Mouse (Mus musculus): ENCODE results near the gene Cnih2. TPM values are rescaled to one million over a fixed set of nuclear protein-coding genes. Genes with fewer than 3 reads are reported as not detected.
A peak's percentile ranks its signal among the peaks of the same experiment; 100 is the strongest.
"Not testable (repeated sequence)": the region's sequence is repeated elsewhere in the genome, so short reads cannot be mapped to it uniquely, and the experiment has no call there.

Cnih2 gene
- polyA plus RNA-seq, 1 experiment from 2014 or later = 485 TPM

DNA sequence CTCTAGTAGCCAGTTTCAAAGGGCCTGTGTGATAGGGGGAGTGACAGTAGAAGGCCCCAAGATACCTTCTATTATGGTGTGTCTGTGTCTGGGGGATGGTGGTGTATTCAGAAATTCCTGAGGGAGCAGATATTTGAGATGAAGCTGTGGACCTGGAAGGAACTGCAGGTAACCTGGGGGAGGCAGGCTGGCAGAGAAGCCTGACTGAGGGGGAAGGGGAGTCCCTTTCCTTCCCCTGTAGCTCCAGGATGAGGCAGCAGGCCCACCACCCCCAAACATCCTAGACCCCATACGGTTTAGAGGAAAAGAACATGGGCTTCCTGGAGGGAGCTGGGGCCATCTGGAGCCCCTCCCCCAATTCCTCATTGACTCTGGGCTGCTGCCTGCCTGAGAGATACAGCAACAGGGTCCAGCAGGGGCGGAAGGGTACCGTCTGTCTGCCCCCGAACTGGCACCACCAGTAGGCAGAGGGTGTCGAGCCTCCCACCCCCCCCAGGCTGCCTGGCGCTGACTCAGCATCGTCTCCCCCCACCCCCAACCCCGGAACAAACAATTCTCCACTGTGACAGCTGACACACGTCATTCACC is 2.3 kb downstream of the Cnih2 start:
- Histone ChIP-seq H3K9ac (peak overlapping the region; percentile 99), H3K4me1 (replicated peaks; ENCODE audit: control insufficient read depth, insufficient read depth, low read length) (peaks cover 49% of the 10 kb centered on the region), H3K9me3 (ENCODE audit: control insufficient read depth, low read length) (no peaks in the 10 kb centered on the region), H3K27ac (peak overlapping the region; percentile 96), H3K27me3 (ENCODE audit: control insufficient read depth, insufficient read depth, low read length) (no peaks in the 10 kb centered on the region), H3K4me2 (replicated peaks) (peak overlapping the region; percentile 56), H3K36me3 (replicated peaks; ENCODE audit: control insufficient read depth, insufficient read depth) (peaks cover 48% of the 10 kb centered on the region), H3K4me3 (replicated peaks; ENCODE audit: low read length) (peak overlapping the region; percentile 69)
- ATAC-seq (ENCODE audit: low FRiP score) (no peak), DNase-seq (ENCODE audit: low spot score) (no peak)
- WGBS = 6% methylated on average over 9 of the region's 9 CpGs

DNA sequence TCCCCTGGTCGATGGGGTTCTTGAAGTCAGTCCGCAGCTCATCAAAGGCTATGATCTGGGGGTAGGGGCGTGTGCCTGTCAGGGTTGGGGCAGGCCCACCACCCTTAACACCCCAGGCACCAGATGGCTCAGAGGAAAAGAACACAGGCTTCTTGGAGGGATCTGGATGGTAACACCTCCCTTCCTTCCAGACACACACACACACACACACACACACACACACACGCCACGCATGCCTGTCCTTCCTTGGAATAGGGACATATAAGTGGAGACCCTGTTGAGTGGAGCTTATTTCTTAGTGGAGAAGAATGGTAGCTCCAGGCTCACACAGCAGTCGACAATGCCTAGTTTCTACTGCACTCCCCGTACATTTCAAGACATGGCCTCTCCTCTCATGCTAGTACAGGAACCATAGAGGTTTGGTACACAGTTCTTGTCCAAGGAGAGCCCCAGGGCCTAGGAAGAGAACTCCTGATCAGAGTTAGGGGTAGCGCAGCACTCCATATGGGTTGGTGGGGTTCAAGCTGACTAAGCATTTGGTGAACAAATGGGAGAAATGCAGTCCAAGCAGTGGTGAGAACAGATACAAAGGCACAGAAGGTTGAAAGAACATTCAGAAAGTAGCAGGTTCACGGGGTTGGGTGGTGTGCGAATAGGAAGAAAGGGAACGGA is 3.4 kb downstream of the Cnih2 start:
- Histone ChIP-seq H3K36me3 (replicated peaks; ENCODE audit: control insufficient read depth, insufficient read depth) (peaks cover 46% of the 10 kb centered on the region), H3K27ac (peak overlapping the region; percentile 96), H3K27me3 (ENCODE audit: control insufficient read depth, insufficient read depth, low read length) (no peaks in the 10 kb centered on the region), H3K9me3 (ENCODE audit: control insufficient read depth, low read length) (no peaks in the 10 kb centered on the region), H3K4me1 (replicated peaks; ENCODE audit: control insufficient read depth, insufficient read depth, low read length) (peaks cover 49% of the 10 kb centered on the region), H3K4me3 (replicated peaks; ENCODE audit: low read length) (peak overlapping the region; percentile 69), H3K9ac (peak overlapping the region; percentile 99), H3K4me2 (replicated peaks) (peak overlapping the region; percentile 56)
- WGBS = 26% methylated on average over 11 of the region's 11 CpGs
- ATAC-seq (ENCODE audit: low FRiP score) = no peak
- no peak for DNase-seq (ENCODE audit: low spot score)

- H3K36me3 ChIP-seq (replicated peaks; ENCODE audit: control insufficient read depth, insufficient read depth) = peaks cover 40% of the 10 kb centered on the region
- H3K9ac ChIP-seq = peak overlapping the region; percentile 99
- H3K9me3 ChIP-seq (ENCODE audit: control insufficient read depth, low read length) = no peaks in the 10 kb centered on the region
- H3K27ac ChIP-seq = peak overlapping the region; percentile 96
- no peaks in the 10 kb centered on the region for H3K27me3 ChIP-seq (ENCODE audit: control insufficient read depth, insufficient read depth, low read length)
- peak overlapping the region; percentile 56 for H3K4me2 ChIP-seq (replicated peaks)
- H3K4me3 ChIP-seq (replicated peaks; ENCODE audit: low read length) = peak overlapping the region; percentile 69
- ATAC-seq (ENCODE audit: low FRiP score) = peak; percentile 51
- peak; percentile 93 for DNase-seq (ENCODE audit: low spot score)
- WGBS = under 1% methylated on average over 20 of the region's 21 CpGs
- H3K4me1 ChIP-seq (replicated peaks; ENCODE audit: control insufficient read depth, insufficient read depth, low read length) = peaks cover 52% of the 10 kb centered on the region
Measured at GRCm38 (mm10) chr19:5094243-5094632, 4.1 kb downstream of the Cnih2 start.

GRCm38 (mm10) chr19:5093481-5094242 is 4.7 kb downstream of the Cnih2 start:
- Histone ChIP-seq H3K4me1 (replicated peaks; ENCODE audit: control insufficient read depth, insufficient read depth, low read length) (peaks cover 50% of the 10 kb centered on the region), H3K9ac (peak overlapping the region; percentile 50), H3K4me3 (replicated peaks; ENCODE audit: low read length) (peak overlapping the region; percentile 69), H3K27me3 (ENCODE audit: control insufficient read depth, insufficient read depth, low read length) (no peaks in the 10 kb centered on the region), H3K36me3 (replicated peaks; ENCODE audit: control insufficient read depth, insufficient read depth) (peaks cover 40% of the 10 kb centered on the region), H3K4me2 (replicated peaks) (peak overlapping the region; percentile 56), H3K9me3 (ENCODE audit: control insufficient read depth, low read length) (no peaks in the 10 kb centered on the region), H3K27ac (peak overlapping the region; percentile 96)
- WGBS = 77% methylated on average over 12 of the region's 12 CpGs
- DNase-seq (ENCODE audit: low spot score) (no peak), ATAC-seq (ENCODE audit: low FRiP score) (no peak)

DNA sequence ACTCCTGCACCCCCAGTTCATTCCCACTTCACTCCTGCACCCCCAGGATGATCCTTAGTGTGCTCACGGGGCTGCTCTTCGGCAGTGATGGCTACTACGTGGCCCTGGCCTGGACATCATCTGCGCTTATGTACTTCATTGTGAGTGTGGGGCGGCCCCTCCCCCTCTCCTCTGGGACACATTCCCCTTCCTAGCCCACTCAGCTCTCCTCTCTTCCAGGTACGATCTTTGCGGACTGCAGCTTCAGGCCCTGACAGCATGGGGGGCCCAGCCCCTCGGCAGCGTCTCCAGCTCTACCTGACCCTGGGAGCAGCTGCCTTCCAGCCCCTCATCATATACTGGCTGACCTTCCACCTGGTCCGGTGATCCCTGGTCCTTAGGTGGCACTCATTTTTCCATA is 6.2 kb downstream of the Cnih2 start:
- Histone ChIP-seq H3K27ac (no peak overlapping the region), H3K9me3 (ENCODE audit: control insufficient read depth, low read length) (no peaks in the 10 kb centered on the region), H3K9ac (peak overlapping the region; percentile 26; the same call in 1 of the 2 replicates), H3K36me3 (replicated peaks; ENCODE audit: control insufficient read depth, insufficient read depth) (peaks cover 40% of the 10 kb centered on the region), H3K4me1 (replicated peaks; ENCODE audit: control insufficient read depth, insufficient read depth, low read length) (peaks cover 52% of the 10 kb centered on the region), H3K4me3 (replicated peaks; ENCODE audit: low read length) (no peak overlapping the region), H3K27me3 (ENCODE audit: control insufficient read depth, insufficient read depth, low read length) (no peaks in the 10 kb centered on the region), H3K4me2 (replicated peaks) (no peak overlapping the region)
- DNase-seq (ENCODE audit: low spot score) (no peak), ATAC-seq (ENCODE audit: low FRiP score) (no peak)
- 84% methylated on average over 10 of the region's 10 CpGs for WGBS

DNA sequence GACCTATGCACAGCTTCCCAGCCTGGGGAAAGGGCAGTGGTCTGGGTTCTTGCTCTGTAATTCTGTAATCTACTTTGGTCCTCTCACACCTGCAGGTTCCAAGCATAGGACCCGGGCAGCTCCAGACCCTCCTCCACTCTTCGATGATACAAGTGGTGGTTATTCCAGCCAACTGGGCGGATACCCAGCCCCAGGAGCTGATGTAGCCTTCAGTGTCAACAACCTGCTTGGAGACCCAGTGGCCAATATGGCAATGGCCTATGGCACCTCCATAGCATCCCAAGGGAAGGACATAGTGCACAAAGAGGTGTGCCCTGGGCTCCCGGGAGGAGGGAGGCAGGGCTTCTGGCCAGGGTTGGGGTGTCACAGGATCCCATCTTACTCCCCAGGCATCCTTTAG is 9.0 kb downstream of the Cnih2 start:
- H3K27ac ChIP-seq = no peak overlapping the region
- peak overlapping the region; percentile 73; the same call in 1 of the 2 replicates for H3K9ac ChIP-seq
- H3K27me3 ChIP-seq (ENCODE audit: control insufficient read depth, insufficient read depth, low read length) = peaks cover 20% of the 10 kb centered on the region
- peaks cover 28% of the 10 kb centered on the region for H3K4me1 ChIP-seq (replicated peaks; ENCODE audit: control insufficient read depth, insufficient read depth, low read length)
- H3K36me3 ChIP-seq (replicated peaks; ENCODE audit: control insufficient read depth, insufficient read depth) = peaks cover 40% of the 10 kb centered on the region
- peak overlapping the region; percentile 80 for H3K4me3 ChIP-seq (replicated peaks; ENCODE audit: low read length)
- H3K4me2 ChIP-seq (replicated peaks) = peak overlapping the region; percentile 69
- H3K9me3 ChIP-seq (ENCODE audit: control insufficient read depth, low read length) = no peaks in the 10 kb centered on the region
- ATAC-seq (ENCODE audit: low FRiP score) (no peak), DNase-seq (ENCODE audit: low spot score) (no peak)
- WGBS = 89% methylated on average over 4 of the region's 4 CpGs

- Histone ChIP-seq H3K36me3 (replicated peaks; ENCODE audit: control insufficient read depth, insufficient read depth) (peaks cover 30% of the 10 kb centered on the region), H3K27me3 (ENCODE audit: control insufficient read depth, insufficient read depth, low read length) (peaks cover 32% of the 10 kb centered on the region), H3K9me3 (ENCODE audit: control insufficient read depth, low read length) (no peaks in the 10 kb centered on the region), H3K27ac (peak within 1 kb of the TSS; percentile 77), H3K4me1 (replicated peaks; ENCODE audit: control insufficient read depth, insufficient read depth, low read length) (peaks cover 17% of the 10 kb centered on the region), H3K4me3 (replicated peaks; ENCODE audit: low read length) (peak within 1 kb of the TSS; percentile 80), H3K9ac (peak within 1 kb of the TSS; percentile 73), H3K4me2 (replicated peaks) (peak within 1 kb of the TSS; percentile 69)
- DNase-seq (ENCODE audit: low spot score) (peak; percentile 97), ATAC-seq (ENCODE audit: low FRiP score) (peak; percentile 92)
- under 1% methylated on average over 58 of the region's 58 CpGs for WGBS
Measured at GRCm38 (mm10) chr19:5087884-5088728, 10.2 kb downstream of the Cnih2 start, which contains the start of gene Yif1a. Gene Yif1a (plus strand): TSS chr19:5088538.

DNA sequence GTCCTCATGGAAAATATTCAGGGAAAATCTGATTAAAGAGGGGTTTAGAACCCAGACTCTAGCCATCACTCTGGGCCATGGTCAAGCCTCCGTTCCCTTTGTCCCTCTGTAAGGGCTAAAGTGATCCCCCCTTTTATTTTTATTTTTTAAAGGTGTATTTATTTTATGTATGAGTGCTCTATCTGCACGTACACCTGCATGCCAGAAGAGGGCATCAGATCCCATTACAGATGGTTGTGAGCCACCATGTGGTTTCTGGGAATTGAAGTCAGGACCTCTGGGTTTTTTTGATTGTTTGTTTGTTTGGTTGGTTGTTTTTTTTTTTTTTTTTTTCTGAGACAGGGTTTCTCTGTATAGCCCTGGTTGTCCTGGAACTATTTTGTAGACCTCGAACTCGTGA is 11.8 kb downstream of the Cnih2 start:
- not testable (repeated sequence) for ATAC-seq (ENCODE audit: low FRiP score); DNase-seq (ENCODE audit: low spot score); H3K9me3 ChIP-seq (ENCODE audit: control insufficient read depth, low read length); H3K27ac ChIP-seq; H3K4me3 ChIP-seq (replicated peaks; ENCODE audit: low read length); H3K9ac ChIP-seq; H3K4me2 ChIP-seq (replicated peaks)
- Histone ChIP-seq H3K27me3 (ENCODE audit: control insufficient read depth, insufficient read depth, low read length) (peaks cover 48% of the 10 kb centered on the region), H3K4me1 (replicated peaks; ENCODE audit: control insufficient read depth, insufficient read depth, low read length) (peaks cover 16% of the 10 kb centered on the region), H3K36me3 (replicated peaks; ENCODE audit: control insufficient read depth, insufficient read depth) (peaks cover 15% of the 10 kb centered on the region)
- 57% methylated on average over 4 of the region's 4 CpGs for WGBS

All from hindbrain, embryonic 14.5 days (tissue).